Mouse (Mus musculus): ENCODE data around the gene Slc9a3. TPM values are rescaled to one million over a fixed set of nuclear protein-coding genes. Genes with fewer than 3 reads are reported as not detected.

Slc9a3 gene
- polyA plus RNA-seq, 1 experiment from 2014 or later: 0.04 TPM

Other genes starting within 250 kb of the Slc9a3 start
- gene Trip13, start 183.7 kb upstream of the Slc9a3 start, polyA plus RNA-seq (2015; fragmentation: Nextera tagmentation; extraction: Ambion mirVana): 14.0 and 15.2 TPM in 2 replicates
- 98.9 and 105 TPM in 2 replicates for gene Brd9, start 183.6 kb upstream of the Slc9a3 start, polyA plus RNA-seq (2015; fragmentation: Nextera tagmentation; extraction: Ambion mirVana)
- gene Zdhhc11, start 157.6 kb upstream of the Slc9a3 start, polyA plus RNA-seq (2015; fragmentation: Nextera tagmentation; extraction: Ambion mirVana): not detected in 2 replicates
- gene Tppp, start 112.0 kb upstream of the Slc9a3 start, polyA plus RNA-seq (2015; fragmentation: Nextera tagmentation; extraction: Ambion mirVana): 7.3 and 8.2 TPM in 2 replicates
- gene Cep72, start 59.2 kb upstream of the Slc9a3 start, polyA plus RNA-seq (2015; fragmentation: Nextera tagmentation; extraction: Ambion mirVana): 10.0 and 12.0 TPM in 2 replicates
- 113 and 114 TPM in 2 replicates for gene Exoc3, start 87.3 kb downstream of the Slc9a3 start, polyA plus RNA-seq (2015; fragmentation: Nextera tagmentation; extraction: Ambion mirVana)
- 0.49 and 0.61 TPM in 2 replicates for gene Ahrr, start 170.9 kb downstream of the Slc9a3 start, polyA plus RNA-seq (2015; fragmentation: Nextera tagmentation; extraction: Ambion mirVana)
- gene Pdcd6, start 196.1 kb downstream of the Slc9a3 start, polyA plus RNA-seq (2015; fragmentation: Nextera tagmentation; extraction: Ambion mirVana): 119 and 123 TPM in 2 replicates
- 202 and 213 TPM in 2 replicates for gene Sdha, start 228.8 kb downstream of the Slc9a3 start, polyA plus RNA-seq (2015; fragmentation: Nextera tagmentation; extraction: Ambion mirVana)
- 50.7 and 50.9 TPM in 2 replicates for gene Ccdc127, start 228.9 kb downstream of the Slc9a3 start, polyA plus RNA-seq (2015; fragmentation: Nextera tagmentation; extraction: Ambion mirVana)
- gene Lrrc14b, start 242.5 kb downstream of the Slc9a3 start, polyA plus RNA-seq (2015; fragmentation: Nextera tagmentation; extraction: Ambion mirVana): not detected in 2 replicates

Measured in hindbrain, embryonic 13.5 days (tissue).